Mouse (Mus musculus) midbrain, embryonic 12.5 days (tissue): ENCODE results near the gene Nod1. TPM values are rescaled to one million over a fixed set of nuclear protein-coding genes. Genes with fewer than 3 reads are reported as not detected.

Experiments used
- ATAC-seq: fragments of 200-750 bp; cut with Nextera tagmentation; 2 replicates; pipeline ENCODE4 v1.8.0; 2017; ENCODE audit warnings: low read depth, moderate TSS enrichment, moderate library complexity; ENCODE audit not compliant: low FRiP score
- H3K27ac ChIP-seq: fragments of 300-500 bp; sonication (generic); replicated peaks from 2 replicates; pipeline ENCODE4 v1.5.1; 2016; ENCODE audit warnings: mild to moderate bottlenecking
- H3K27me3 ChIP-seq: fragments of 300-500 bp; sonication (generic); 2 replicates; pipeline ENCODE4 v1.6.1; 2016; ENCODE audit warnings: mild to moderate bottlenecking
- H3K36me3 ChIP-seq: fragments of 300-500 bp; sonication (generic); 2 replicates; pipeline ENCODE4 v1.6.1; 2016
- H3K4me1 ChIP-seq: fragments of 300-500 bp; sonication (generic); 2 replicates; pipeline ENCODE4 v1.6.1; 2016
- H3K4me2 ChIP-seq: fragments of 300-500 bp; sonication (generic); replicated peaks from 2 replicates; pipeline ENCODE4 v1.6.1; 2016; ENCODE audit warnings: mild to moderate bottlenecking, moderate library complexity
- H3K4me3 ChIP-seq: fragments of 300-500 bp; sonication (generic); 2 replicates; pipeline ENCODE4 v1.5.1; 2016; ENCODE audit warnings: mild to moderate bottlenecking
- H3K9ac ChIP-seq: fragments of 300-500 bp; sonication (generic); replicated peaks from 2 replicates; pipeline ENCODE4 v1.6.1; 2016; ENCODE audit warnings: mild to moderate bottlenecking, moderate library complexity
- H3K9me3 ChIP-seq: fragments of 300-500 bp; sonication (generic); 2 replicates; pipeline ENCODE4 v1.6.1; 2016; ENCODE audit warnings: mild to moderate bottlenecking
- WGBS: fragments of 180-500 bp; shearing (Covaris S2); methylation state at CpG from one replicate; pipeline ENCODE4 v1.1.7; 2016; 5-methylcytosine and 5-hydroxymethylcytosine counted together
- polyA plus RNA-seq: library from polyadenylated mRNA; unstranded; fragments of >200 nt; fragmentation: Nextera tagmentation; extraction: Ambion mirVana; gene quantifications from 2 replicates; pipeline ENCODE4 v1.2.1, GENCODE M21; 2016

The Nod1 gene
- polyA plus RNA-seq, 1 experiment from 2014 or later, result 3.6 TPM

GRCm38 (mm10) chr6:54934930-54935329, 37.5 kb downstream of the Nod1 start:
- Histone ChIP-seq H3K36me3 (no peaks in the 10 kb centered on the region), H3K4me2 (no peak overlapping the region), H3K4me1 (no peaks in the 10 kb centered on the region), H3K4me3 (no peak overlapping the region), H3K9me3 (no peaks in the 10 kb centered on the region), H3K9ac (no peak overlapping the region), H3K27me3 (no peaks in the 10 kb centered on the region), H3K27ac (no peak overlapping the region)
- no peak for ATAC-seq
- 74% methylated on average over 5 of the region's 5 CpGs for WGBS

- H3K4me3 ChIP-seq, result no peak overlapping the region
- no peak overlapping the region for H3K27ac ChIP-seq
- H3K9ac ChIP-seq, result no peak overlapping the region
- H3K4me2 ChIP-seq, result no peak overlapping the region
- no peaks in the 10 kb centered on the region for H3K4me1 ChIP-seq
- H3K27me3 ChIP-seq, result no peaks in the 10 kb centered on the region
- no peak for ATAC-seq
- H3K36me3 ChIP-seq, result no peaks in the 10 kb centered on the region
- H3K9me3 ChIP-seq, result no peaks in the 10 kb centered on the region
- WGBS, result 89% methylated on average over 8 of the region's 8 CpGs
Observed at GRCm38 (mm10) chr6:54934313-54934712, 38.1 kb downstream of the Nod1 start.

GRCm38 (mm10) chr6:54933866-54934265, 38.5 kb downstream of the Nod1 start:
- H3K4me1 ChIP-seq, result no peaks in the 10 kb centered on the region
- no peak overlapping the region for H3K27ac ChIP-seq
- H3K9me3 ChIP-seq, result no peaks in the 10 kb centered on the region
- H3K9ac ChIP-seq, result no peak overlapping the region
- no peak overlapping the region for H3K4me2 ChIP-seq
- no peaks in the 10 kb centered on the region for H3K27me3 ChIP-seq
- no peaks in the 10 kb centered on the region for H3K36me3 ChIP-seq
- WGBS, result 90% methylated on average over 3 of the region's 3 CpGs
- H3K4me3 ChIP-seq, result no peak overlapping the region
- ATAC-seq, result no peak

GRCm38 (mm10) chr6:54933216-54933615, 39.2 kb downstream of the Nod1 start:
- ATAC-seq, result no peak
- WGBS, result 86% methylated on average over 5 of the region's 5 CpGs

GRCm38 (mm10) chr6:54932526-54932925, 39.9 kb downstream of the Nod1 start:
- Histone ChIP-seq H3K9ac (no peak overlapping the region), H3K9me3 (no peaks in the 10 kb centered on the region), H3K27me3 (no peaks in the 10 kb centered on the region), H3K27ac (no peak overlapping the region), H3K4me3 (no peak overlapping the region), H3K4me1 (no peaks in the 10 kb centered on the region), H3K4me2 (no peak overlapping the region), H3K36me3 (no peaks in the 10 kb centered on the region)
- WGBS, result 93% methylated on average over 12 of the region's 12 CpGs
- no peak for ATAC-seq

More at GRCm38 (mm10) chr6:54933216-54933615, 39.2 kb downstream of the Nod1 start:
- Histone ChIP-seq H3K27me3 (no peaks in the 10 kb centered on the region), H3K27ac (no peak overlapping the region), H3K4me1 (no peaks in the 10 kb centered on the region), H3K4me3 (no peak overlapping the region), H3K36me3 (no peaks in the 10 kb centered on the region), H3K9me3 (no peaks in the 10 kb centered on the region), H3K4me2 (no peak overlapping the region), H3K9ac (no peak overlapping the region)

GRCm38 (mm10) chr6:54931641-54932040, 40.8 kb downstream of the Nod1 start:
- H3K27me3 ChIP-seq, result no peaks in the 10 kb centered on the region
- no peak overlapping the region for H3K4me2 ChIP-seq
- no peaks in the 10 kb centered on the region for H3K9me3 ChIP-seq
- H3K4me1 ChIP-seq, result no peaks in the 10 kb centered on the region
- 94% methylated on average over 4 of the region's 4 CpGs for WGBS
- no peak overlapping the region for H3K4me3 ChIP-seq
- H3K9ac ChIP-seq, result no peak overlapping the region
- no peaks in the 10 kb centered on the region for H3K36me3 ChIP-seq
- ATAC-seq, result no peak
- no peak overlapping the region for H3K27ac ChIP-seq

GRCm38 (mm10) chr6:54927946-54928345, 44.5 kb downstream of the Nod1 start:
- ATAC-seq, result no peak
- no peaks in the 10 kb centered on the region for H3K9me3 ChIP-seq
- H3K27me3 ChIP-seq, result no peaks in the 10 kb centered on the region
- no peak overlapping the region for H3K9ac ChIP-seq
- no peak overlapping the region for H3K27ac ChIP-seq
- 82% methylated on average over 6 of the region's 6 CpGs for WGBS
- no peaks in the 10 kb centered on the region for H3K4me1 ChIP-seq
- no peak overlapping the region for H3K4me2 ChIP-seq
- no peaks in the 10 kb centered on the region for H3K36me3 ChIP-seq
- H3K4me3 ChIP-seq, result no peak overlapping the region

- Histone ChIP-seq H3K4me1 (no peaks in the 10 kb centered on the region), H3K27ac (no peak overlapping the region), H3K36me3 (no peaks in the 10 kb centered on the region), H3K27me3 (no peaks in the 10 kb centered on the region), H3K9me3 (no peaks in the 10 kb centered on the region), H3K4me3 (no peak overlapping the region), H3K9ac (no peak overlapping the region), H3K4me2 (no peak overlapping the region)
- no peak for ATAC-seq
- 78% methylated on average over 2 of the region's 2 CpGs for WGBS
Observed at GRCm38 (mm10) chr6:54926899-54927298, 45.5 kb downstream of the Nod1 start.

GRCm38 (mm10) chr6:54925736-54926440, 46.5 kb downstream of the Nod1 start:
- Histone ChIP-seq H3K4me2 (no peak overlapping the region), H3K36me3 (no peaks in the 10 kb centered on the region), H3K27ac (no peak overlapping the region), H3K9ac (no peak overlapping the region), H3K4me1 (no peaks in the 10 kb centered on the region), H3K27me3 (no peaks in the 10 kb centered on the region), H3K4me3 (no peak overlapping the region), H3K9me3 (no peaks in the 10 kb centered on the region)
- 75% methylated on average over 7 of the region's 7 CpGs for WGBS
- no peak for ATAC-seq

GRCm38 (mm10) chr6:54924538-54924937, 47.9 kb downstream of the Nod1 start:
- no peak overlapping the region for H3K4me2 ChIP-seq

GRCm38 (mm10) chr6:54918521-54918920, 53.9 kb downstream of the Nod1 start:
- H3K4me2 ChIP-seq, result no peak overlapping the region
- H3K9me3 ChIP-seq, result no peaks in the 10 kb centered on the region
- no peak overlapping the region for H3K9ac ChIP-seq
- H3K4me3 ChIP-seq, result no peak overlapping the region
- H3K36me3 ChIP-seq, result no peaks in the 10 kb centered on the region
- no peaks in the 10 kb centered on the region for H3K4me1 ChIP-seq
- 86% methylated on average over 5 of the region's 5 CpGs for WGBS
- H3K27ac ChIP-seq, result no peak overlapping the region
- no peaks in the 10 kb centered on the region for H3K27me3 ChIP-seq
- ATAC-seq, result no peak

More at GRCm38 (mm10) chr6:54924538-54924937, 47.9 kb downstream of the Nod1 start:
- WGBS, result 89% methylated on average over 16 of the region's 16 CpGs
- no peak overlapping the region for H3K9ac ChIP-seq
- no peak overlapping the region for H3K4me3 ChIP-seq
- H3K27me3 ChIP-seq, result no peaks in the 10 kb centered on the region
- H3K27ac ChIP-seq, result no peak overlapping the region
- no peaks in the 10 kb centered on the region for H3K9me3 ChIP-seq
- ATAC-seq, result no peak
- no peaks in the 10 kb centered on the region for H3K36me3 ChIP-seq
- no peaks in the 10 kb centered on the region for H3K4me1 ChIP-seq

- H3K4me3 ChIP-seq, result no peak overlapping the region
- no peaks in the 10 kb centered on the region for H3K9me3 ChIP-seq
- no peak overlapping the region for H3K9ac ChIP-seq
- WGBS, result 53% methylated on average over 4 of the region's 4 CpGs
- no peak for ATAC-seq
- H3K27me3 ChIP-seq, result no peaks in the 10 kb centered on the region
- no peak overlapping the region for H3K4me2 ChIP-seq
- no peak overlapping the region for H3K27ac ChIP-seq
- H3K4me1 ChIP-seq, result no peaks in the 10 kb centered on the region
- no peaks in the 10 kb centered on the region for H3K36me3 ChIP-seq
Observed at GRCm38 (mm10) chr6:54917523-54917922, 54.9 kb downstream of the Nod1 start.

GRCm38 (mm10) chr6:54916941-54917340, 55.5 kb downstream of the Nod1 start:
- 81% methylated on average over 4 of the region's 4 CpGs for WGBS
- H3K4me2 ChIP-seq, result no peak overlapping the region
- no peak overlapping the region for H3K9ac ChIP-seq
- H3K36me3 ChIP-seq, result no peaks in the 10 kb centered on the region
- no peaks in the 10 kb centered on the region for H3K9me3 ChIP-seq
- H3K4me1 ChIP-seq, result no peaks in the 10 kb centered on the region
- H3K4me3 ChIP-seq, result no peak overlapping the region
- H3K27ac ChIP-seq, result no peak overlapping the region
- no peak for ATAC-seq
- no peaks in the 10 kb centered on the region for H3K27me3 ChIP-seq
